Mouse (Mus musculus): ENCODE results near the gene Kcnip4. TPM values are rescaled to one million over a fixed set of nuclear protein-coding genes. Genes with fewer than 3 reads are reported as not detected.

Kcnip4 gene
- total RNA-seq, 1 experiment, result 0.09 TPM

DNA sequence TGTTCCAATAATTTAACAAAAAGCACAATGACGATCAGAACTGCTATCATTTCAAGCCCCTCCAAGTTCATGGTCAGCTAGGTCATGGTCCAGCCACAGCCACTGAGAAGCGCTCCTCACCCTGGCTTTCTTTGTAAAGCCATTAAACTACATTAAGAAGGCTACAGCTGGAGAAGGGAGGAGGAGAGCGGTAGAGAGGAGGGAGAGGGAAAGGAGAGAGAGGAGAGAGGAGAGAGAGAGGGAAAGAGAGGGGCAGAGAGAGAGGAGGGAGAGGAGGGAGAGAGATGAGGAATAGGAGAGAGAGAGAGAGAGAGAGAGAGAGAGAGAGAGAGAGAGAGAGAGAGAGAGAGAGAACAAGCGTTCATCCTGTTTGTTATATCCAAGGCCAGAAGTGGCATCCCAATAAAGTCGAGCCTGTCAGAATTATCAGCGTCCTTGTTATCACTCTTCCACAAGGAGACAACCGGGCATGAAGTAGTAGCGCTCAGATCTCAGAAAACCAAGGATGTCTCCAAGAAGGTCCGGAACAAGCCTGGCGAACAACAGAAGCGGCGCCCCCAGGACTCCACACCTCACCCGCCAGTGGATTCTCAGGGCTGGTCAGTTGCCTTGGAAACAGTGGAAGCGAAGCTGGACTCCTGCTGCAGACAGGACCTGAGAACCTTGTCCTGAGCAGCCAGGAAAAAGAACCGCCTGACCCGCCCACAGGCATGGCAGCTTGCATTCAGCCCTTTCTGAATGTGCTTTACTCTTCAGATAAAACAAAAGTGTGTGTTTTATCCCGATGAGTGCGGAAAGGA lies 635.1 kb downstream of the Kcnip4 start:
- Histone ChIP-seq H3K4me1 (ENCODE audit: control insufficient read depth in 2 of 2, insufficient read depth in 2 of 2, low read length in 2 of 2, poor library complexity in 1 of 2) (no peaks in the 10 kb centered on the region), H3K4me3 (ENCODE audit: insufficient read depth in 1 of 2, low read depth in 1 of 2, low read length in 2 of 2, poor library complexity in 1 of 2, severe bottlenecking in 1 of 2) (no peak overlapping the region), H3K9ac (ENCODE audit: insufficient read depth, low read depth, low read length, poor library complexity, severe bottlenecking) (no peak overlapping the region), H3K27ac (ENCODE audit: insufficient read depth, low read depth, low read length, poor library complexity, severe bottlenecking) (no peak overlapping the region), H3K9me3 (ENCODE audit: control insufficient read depth, insufficient read depth, low read depth, low read length) (no peaks in the 10 kb centered on the region), H3K36me3 (ENCODE audit: control insufficient read depth, insufficient read depth, low read length, poor library complexity, severe bottlenecking) (no peaks in the 10 kb centered on the region)
- no peak for DNase-seq (ENCODE audit: low read depth, low spot score)
- in situ Hi-C loops (cut with MboI; ENCODE audit: low sequenced_read_pairs in 2 of 2, unreplicated experiment in 2 of 2), result no loop called here
- TF ChIP-seq ZC3H11A (IDR thresholded peaks at IDR 0.05; ENCODE audit: borderline replicate concordance, low read depth, low read length) (no peak), ZNF384 (IDR thresholded peaks at IDR 0.05; ENCODE audit: low read depth, low read length) (no peak), MAFK (IDR thresholded peaks at IDR 0.05; ENCODE audit: insufficient read depth, low read depth, low read length) (no peak), HCFC1 (IDR thresholded peaks at IDR 0.05; ENCODE audit: borderline replicate concordance, insufficient read depth, low read length) (no peak)

DNA sequence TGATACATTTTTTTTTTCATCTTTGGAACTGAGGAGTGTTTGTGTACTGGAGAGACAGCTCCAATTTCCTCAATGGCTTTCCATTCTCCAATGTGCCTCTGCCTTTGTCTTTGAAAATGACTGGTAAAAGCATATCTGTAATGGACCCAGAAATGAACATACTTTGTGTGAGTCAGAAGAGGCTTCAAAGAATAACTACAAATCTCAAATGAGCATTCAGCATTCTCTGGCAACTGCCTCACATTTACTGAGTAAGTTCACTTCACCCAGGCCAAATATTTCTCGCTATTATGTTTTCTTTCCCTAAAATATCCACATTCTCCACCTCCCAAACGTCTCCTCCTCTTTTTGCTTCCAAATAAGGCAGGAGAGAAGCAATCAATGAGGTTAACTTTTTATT lies 646.6 kb downstream of the Kcnip4 start:
- in situ Hi-C loops (cut with MboI; ENCODE audit: low sequenced_read_pairs in 2 of 2, unreplicated experiment in 2 of 2), result no loop called here

DNA sequence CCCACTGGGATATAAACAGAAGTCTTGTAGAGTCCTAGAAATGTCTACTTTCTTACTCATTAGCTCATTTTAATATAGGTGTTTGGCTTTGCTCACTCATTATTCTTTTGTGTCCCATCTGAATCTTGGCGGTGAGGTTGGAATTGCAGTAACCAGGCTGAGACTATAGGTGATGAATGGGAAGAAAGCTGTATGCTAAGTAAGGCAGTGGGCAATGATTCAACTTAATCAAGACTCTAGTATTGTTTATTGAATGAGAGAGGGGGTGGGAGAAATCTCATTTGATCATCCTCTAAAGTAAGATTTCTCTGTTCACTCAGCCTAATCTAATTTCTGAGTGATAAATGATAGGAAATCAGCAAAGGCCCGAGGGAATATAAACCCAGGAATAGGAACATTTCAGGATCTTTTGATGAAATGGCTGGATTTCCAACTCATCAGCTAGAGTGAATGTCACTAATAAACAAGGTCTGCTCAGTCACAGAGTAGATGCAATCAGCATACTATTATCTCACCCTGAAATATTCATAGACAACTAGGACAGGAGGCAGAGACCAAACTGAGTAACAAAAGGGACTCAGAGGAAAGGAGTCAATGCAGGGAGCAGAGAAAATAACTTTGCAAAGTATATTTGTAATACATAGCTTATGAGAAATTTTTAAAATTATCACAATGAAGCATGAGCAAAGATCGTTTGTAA lies 660.3 kb downstream of the Kcnip4 start:
- H3K4me3 ChIP-seq (ENCODE audit: insufficient read depth in 1 of 2, low read depth in 1 of 2, low read length in 2 of 2, poor library complexity in 1 of 2, severe bottlenecking in 1 of 2), result no peak overlapping the region
- no peak for TF ChIP-seq ZNF384 (IDR thresholded peaks at IDR 0.05; ENCODE audit: low read depth, low read length)
- no peak for TF ChIP-seq HCFC1 (IDR thresholded peaks at IDR 0.05; ENCODE audit: borderline replicate concordance, insufficient read depth, low read length)
- no peak for TF ChIP-seq MAFK (IDR thresholded peaks at IDR 0.05; ENCODE audit: insufficient read depth, low read depth, low read length)
- TF ChIP-seq CHD2 (IDR thresholded peaks at IDR 0.05; ENCODE audit: low read depth, low read length), result no peak
- TF ChIP-seq ZC3H11A (IDR thresholded peaks at IDR 0.05; ENCODE audit: borderline replicate concordance, low read depth, low read length), result no peak
- no peak for DNase-seq (ENCODE audit: low read depth, low spot score)
- no peaks in the 10 kb centered on the region for H3K9me3 ChIP-seq (ENCODE audit: control insufficient read depth, insufficient read depth, low read depth, low read length)
- in situ Hi-C loops (cut with MboI; ENCODE audit: low sequenced_read_pairs in 2 of 2, unreplicated experiment in 2 of 2), result no loop called here
- H3K4me1 ChIP-seq (ENCODE audit: control insufficient read depth in 2 of 2, insufficient read depth in 2 of 2, low read length in 2 of 2, poor library complexity in 1 of 2), result no peaks in the 10 kb centered on the region
- no peak overlapping the region for H3K9ac ChIP-seq (ENCODE audit: insufficient read depth, low read depth, low read length, poor library complexity, severe bottlenecking)
- no peaks in the 10 kb centered on the region for H3K36me3 ChIP-seq (ENCODE audit: control insufficient read depth, insufficient read depth, low read length, poor library complexity, severe bottlenecking)
- no peak overlapping the region for H3K27ac ChIP-seq (ENCODE audit: insufficient read depth, low read depth, low read length, poor library complexity, severe bottlenecking)

More for the DNA sequence above, 646.6 kb downstream of the Kcnip4 start:
- no peak for TF ChIP-seq ZC3H11A (IDR thresholded peaks at IDR 0.05; ENCODE audit: borderline replicate concordance, low read depth, low read length)
- TF ChIP-seq CHD2 (IDR thresholded peaks at IDR 0.05; ENCODE audit: low read depth, low read length), result no peak
- no peak for TF ChIP-seq ZNF384 (IDR thresholded peaks at IDR 0.05; ENCODE audit: low read depth, low read length)
- TF ChIP-seq MAFK (IDR thresholded peaks at IDR 0.05; ENCODE audit: insufficient read depth, low read depth, low read length), result no peak
- TF ChIP-seq HCFC1 (IDR thresholded peaks at IDR 0.05; ENCODE audit: borderline replicate concordance, insufficient read depth, low read length), result no peak
- no peak overlapping the region for H3K4me3 ChIP-seq (ENCODE audit: insufficient read depth in 1 of 2, low read depth in 1 of 2, low read length in 2 of 2, poor library complexity in 1 of 2, severe bottlenecking in 1 of 2)
- no peak overlapping the region for H3K9ac ChIP-seq (ENCODE audit: insufficient read depth, low read depth, low read length, poor library complexity, severe bottlenecking)
- no peaks in the 10 kb centered on the region for H3K9me3 ChIP-seq (ENCODE audit: control insufficient read depth, insufficient read depth, low read depth, low read length)
- no peaks in the 10 kb centered on the region for H3K4me1 ChIP-seq (ENCODE audit: control insufficient read depth in 2 of 2, insufficient read depth in 2 of 2, low read length in 2 of 2, poor library complexity in 1 of 2)
- H3K27ac ChIP-seq (ENCODE audit: insufficient read depth, low read depth, low read length, poor library complexity, severe bottlenecking), result no peak overlapping the region
- no peaks in the 10 kb centered on the region for H3K36me3 ChIP-seq (ENCODE audit: control insufficient read depth, insufficient read depth, low read length, poor library complexity, severe bottlenecking)
- no peak for DNase-seq (ENCODE audit: low read depth, low spot score)

DNA sequence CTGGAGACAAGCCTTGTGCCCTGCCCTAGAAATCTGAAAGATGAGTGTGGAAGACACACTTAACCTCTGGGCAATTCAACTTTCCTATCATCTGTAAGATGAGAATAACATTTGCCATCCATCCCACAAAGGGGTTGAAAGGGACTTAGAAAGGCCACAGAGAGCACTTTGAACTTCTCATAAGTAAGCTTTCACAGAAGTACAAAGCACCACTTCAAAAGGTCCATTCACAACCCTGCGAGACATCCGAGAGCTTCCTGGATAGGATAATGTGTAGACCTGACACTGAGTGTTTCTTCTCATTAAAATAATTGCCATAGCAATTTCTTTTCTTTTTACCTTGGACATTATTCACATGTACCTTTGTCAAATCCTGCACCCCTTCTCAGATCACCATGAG lies 683.7 kb downstream of the Kcnip4 start:
- in situ Hi-C loops (cut with MboI; ENCODE audit: low sequenced_read_pairs in 2 of 2, unreplicated experiment in 2 of 2), result no loop called here
- Histone ChIP-seq H3K4me1 (ENCODE audit: control insufficient read depth in 2 of 2, insufficient read depth in 2 of 2, low read length in 2 of 2, poor library complexity in 1 of 2) (no peaks in the 10 kb centered on the region), H3K4me3 (ENCODE audit: insufficient read depth in 1 of 2, low read depth in 1 of 2, low read length in 2 of 2, poor library complexity in 1 of 2, severe bottlenecking in 1 of 2) (no peak overlapping the region), H3K36me3 (ENCODE audit: control insufficient read depth, insufficient read depth, low read length, poor library complexity, severe bottlenecking) (no peaks in the 10 kb centered on the region), H3K9me3 (ENCODE audit: control insufficient read depth, insufficient read depth, low read depth, low read length) (no peaks in the 10 kb centered on the region), H3K9ac (ENCODE audit: insufficient read depth, low read depth, low read length, poor library complexity, severe bottlenecking) (no peak overlapping the region), H3K27ac (ENCODE audit: insufficient read depth, low read depth, low read length, poor library complexity, severe bottlenecking) (no peak overlapping the region)
- TF ChIP-seq ZC3H11A (IDR thresholded peaks at IDR 0.05; ENCODE audit: borderline replicate concordance, low read depth, low read length), result no peak
- no peak for TF ChIP-seq ZNF384 (IDR thresholded peaks at IDR 0.05; ENCODE audit: low read depth, low read length)
- TF ChIP-seq CHD2 (IDR thresholded peaks at IDR 0.05; ENCODE audit: low read depth, low read length), result no peak
- TF ChIP-seq MAFK (IDR thresholded peaks at IDR 0.05; ENCODE audit: insufficient read depth, low read depth, low read length), result no peak
- TF ChIP-seq HCFC1 (IDR thresholded peaks at IDR 0.05; ENCODE audit: borderline replicate concordance, insufficient read depth, low read length), result no peak
- DNase-seq (ENCODE audit: low read depth, low spot score), result no peak

Data from ES-E14 (cell line).